Mouse (Mus musculus): ENCODE results near the gene Cfap43. TPM values are rescaled to one million over a fixed set of nuclear protein-coding genes. Genes with fewer than 3 reads are reported as not detected.

The Cfap43 gene
- under 1 TPM; 0.10 to 0.75 TPM for polyA plus RNA-seq (2017; shearing (Covaris generic))

DNA sequence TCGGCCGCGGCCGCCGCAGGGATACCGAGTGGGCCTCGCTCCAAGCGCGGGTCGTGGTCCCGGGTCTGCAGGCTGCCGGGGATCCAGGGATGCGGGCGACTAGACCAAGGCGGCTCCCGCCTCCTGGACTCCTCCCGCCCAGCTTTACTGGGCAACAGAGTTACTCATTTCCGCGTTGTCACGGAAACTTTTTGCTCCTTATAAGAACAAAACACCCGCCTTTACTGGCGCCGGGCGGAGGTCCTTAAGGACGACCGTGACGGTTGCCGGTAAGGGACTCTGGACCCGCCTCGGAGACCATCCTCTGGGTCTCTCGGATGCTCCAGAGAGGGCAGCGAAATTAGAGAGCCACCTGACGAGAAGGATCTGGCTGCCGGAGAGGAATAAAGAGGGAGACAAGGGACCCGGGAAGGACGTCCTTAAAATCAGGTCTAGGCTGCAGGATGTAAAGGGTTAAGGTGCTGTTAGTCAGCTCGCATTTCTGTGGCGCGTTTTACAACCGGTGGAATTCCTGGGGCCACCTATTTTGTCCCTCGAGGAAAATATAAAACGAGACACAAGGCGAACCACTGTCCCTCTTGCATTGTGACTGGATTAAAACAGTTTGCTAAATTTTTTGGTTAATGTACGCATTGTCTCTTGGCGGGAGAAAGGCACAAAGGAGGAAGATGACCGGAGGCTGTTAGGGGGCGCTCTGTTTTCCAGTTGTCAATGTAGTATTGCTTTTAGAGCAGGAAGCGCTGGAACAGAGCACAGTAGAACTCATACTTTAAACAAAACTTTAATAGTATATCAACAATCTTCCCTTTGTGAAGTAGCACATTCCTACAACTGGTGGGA lies at the start of gene Cfap43, which contains the start of gene Itprip:
Cfap43 (minus strand) TSS at position 162 of the 840 bp plus-strand sequence.
Itprip (minus strand) TSS at position 174 of the 840 bp plus-strand sequence.
- ATAC-seq: peak; percentile 78

DNA sequence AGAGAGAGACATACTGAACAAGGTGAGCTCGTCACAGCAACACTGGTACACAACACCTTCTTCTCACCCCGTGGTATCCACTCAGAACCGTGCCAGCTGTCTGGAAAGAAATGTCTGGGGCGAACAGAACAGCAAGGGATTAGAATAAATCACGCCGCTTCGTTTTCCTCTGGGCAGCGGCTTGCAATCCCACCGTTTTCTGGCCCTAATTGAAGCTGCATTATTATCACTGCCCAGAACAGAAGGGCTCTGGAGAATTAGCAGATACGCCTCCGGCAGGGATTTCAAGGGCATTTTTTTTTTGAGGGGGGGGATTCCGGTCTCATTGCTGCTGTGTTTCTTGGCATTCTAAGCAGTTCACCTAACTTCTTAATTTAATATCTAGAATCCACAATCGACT lies 39.1 kb upstream of the Cfap43 start:
- no peak for ATAC-seq

DNA sequence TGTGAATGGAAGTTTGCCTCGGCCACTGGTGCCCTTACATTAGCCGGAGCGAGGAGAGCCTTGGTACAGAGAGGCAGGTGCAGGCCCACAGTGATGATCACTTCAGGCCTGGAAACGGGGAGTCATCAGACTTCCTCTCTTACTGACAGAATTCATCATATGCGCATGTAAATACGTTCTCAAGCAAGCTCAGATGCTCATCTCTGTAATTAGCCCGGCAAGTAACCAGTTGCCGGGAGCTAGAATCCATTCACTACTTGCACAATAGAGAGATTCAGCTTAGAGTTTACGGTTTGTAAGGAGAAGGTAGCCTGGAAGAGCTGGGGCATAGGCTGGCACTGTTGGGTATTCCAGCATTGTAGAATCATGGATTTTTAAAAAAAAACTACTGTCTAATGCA lies 34.1 kb upstream of the Cfap43 start:
- no peak for ATAC-seq

DNA sequence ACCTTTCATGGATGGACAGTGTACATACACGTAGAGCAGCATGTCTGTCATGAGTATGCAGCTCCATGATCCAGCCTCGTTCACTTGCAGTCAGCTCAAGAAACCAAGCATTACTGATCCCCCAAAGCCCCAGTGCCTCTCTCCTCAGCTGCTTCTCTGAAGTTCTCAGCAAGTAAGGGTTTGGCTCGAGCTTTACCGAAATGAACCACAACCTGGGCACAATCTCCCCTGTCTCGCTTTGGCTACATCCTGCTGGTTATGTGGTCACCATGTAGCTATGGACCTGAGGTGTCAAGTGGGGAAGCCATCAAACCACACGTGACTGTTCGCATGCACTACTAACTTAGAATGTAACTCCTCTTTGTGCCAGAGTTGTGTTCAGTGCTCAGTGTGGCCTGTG lies 31.9 kb upstream of the Cfap43 start:
- no peak for ATAC-seq

DNA sequence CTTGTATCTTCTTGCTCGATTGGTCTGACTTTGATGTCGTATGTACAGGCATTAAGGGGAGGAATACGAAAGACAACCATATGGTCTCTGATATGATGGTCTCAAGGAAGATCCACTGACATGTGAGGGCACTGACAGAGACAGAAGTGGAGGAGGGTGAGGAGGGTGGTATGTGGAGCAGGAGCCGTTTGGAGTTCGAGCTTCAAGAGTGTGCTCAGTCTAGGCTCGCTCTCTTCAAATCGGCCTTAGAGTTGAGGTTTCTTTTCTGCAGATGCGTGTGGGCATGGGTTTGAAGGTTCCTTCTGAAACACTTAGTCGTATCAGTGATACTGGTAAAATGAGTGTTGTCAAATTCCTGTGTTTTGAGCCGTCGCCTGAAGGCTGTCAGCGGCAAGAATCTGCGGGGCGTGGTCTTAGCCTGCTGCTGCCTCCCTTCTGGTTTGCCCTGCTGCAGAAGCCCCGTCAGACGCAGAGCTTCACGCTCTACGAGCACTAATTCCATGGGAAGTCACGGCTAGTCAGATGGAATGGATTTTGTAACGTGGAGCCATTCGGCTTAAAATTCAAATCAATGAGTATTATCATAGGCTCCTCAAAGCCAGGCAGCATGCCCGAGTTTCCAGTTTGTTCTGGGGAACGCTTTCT lies 27.9 kb upstream of the Cfap43 start:
- ATAC-seq: no peak

DNA sequence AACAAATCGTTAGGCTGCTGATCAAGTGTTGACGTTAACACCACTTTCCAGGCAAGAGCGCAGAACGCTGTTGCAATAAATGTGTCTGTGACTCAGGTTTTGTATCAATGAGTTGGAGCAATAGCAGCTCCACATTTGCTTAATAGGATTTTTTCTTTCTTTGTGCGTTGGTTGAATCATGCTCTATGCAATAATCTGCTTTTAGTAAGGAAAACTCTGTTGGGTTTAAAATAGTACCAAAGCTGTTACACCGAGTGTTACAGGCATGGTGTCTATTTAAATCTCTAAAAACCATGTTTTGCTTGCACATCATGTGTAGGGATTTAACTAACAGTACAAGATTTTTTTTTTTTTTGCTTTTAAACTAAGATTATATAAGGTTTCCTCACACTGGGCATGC lies 20.3 kb upstream of the Cfap43 start:
- ATAC-seq: no peak

DNA sequence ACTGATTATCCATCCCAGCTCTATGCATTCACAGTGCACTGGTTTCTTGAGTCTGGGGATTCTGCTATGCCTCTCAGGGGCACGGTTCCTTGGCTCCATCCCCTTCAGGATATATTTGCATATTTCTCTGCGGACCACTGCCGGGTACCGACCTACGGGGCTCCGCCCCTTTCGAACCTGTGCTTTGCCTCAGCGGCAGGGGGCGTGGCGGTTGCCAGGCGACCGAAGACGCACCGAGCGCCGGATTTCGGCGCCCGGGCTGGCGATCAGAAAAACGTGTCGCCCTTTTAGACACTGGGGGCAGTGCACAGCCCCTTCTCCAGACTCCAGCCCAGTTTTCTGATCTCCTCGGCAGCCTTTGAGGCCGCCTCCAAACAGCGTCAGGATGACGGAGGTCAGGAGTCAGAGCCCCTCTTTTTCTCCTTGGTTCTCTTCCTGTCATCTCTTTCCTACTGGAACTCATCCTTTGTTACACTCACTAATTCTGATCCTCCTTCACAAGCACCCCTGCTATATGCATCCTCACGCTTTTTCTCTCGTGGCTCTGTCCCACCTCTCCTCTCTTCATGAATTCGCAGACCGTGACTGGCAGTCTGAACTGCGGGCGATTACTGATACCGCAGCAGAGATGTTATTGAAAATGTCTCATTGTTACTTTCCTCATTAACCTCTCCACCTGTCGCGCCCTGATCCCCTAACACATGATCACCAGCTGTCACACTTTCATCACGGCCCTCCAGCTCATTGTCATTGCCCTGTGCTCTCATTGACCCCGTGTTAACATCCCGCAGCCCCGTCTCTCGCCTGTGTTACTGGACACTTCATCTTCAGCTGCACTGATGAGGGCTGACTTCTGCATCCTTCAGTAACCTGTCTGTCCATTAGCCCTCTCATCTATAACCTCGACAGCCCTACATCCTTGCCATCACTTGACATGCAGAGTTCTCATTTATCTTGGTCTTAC lies 18.6 kb upstream of the Cfap43 start, which contains the start of gene Cfap58:
Cfap58 (plus strand) TSS at position 233 of the 964 bp plus-strand sequence.
- peak; percentile 93 for ATAC-seq

DNA sequence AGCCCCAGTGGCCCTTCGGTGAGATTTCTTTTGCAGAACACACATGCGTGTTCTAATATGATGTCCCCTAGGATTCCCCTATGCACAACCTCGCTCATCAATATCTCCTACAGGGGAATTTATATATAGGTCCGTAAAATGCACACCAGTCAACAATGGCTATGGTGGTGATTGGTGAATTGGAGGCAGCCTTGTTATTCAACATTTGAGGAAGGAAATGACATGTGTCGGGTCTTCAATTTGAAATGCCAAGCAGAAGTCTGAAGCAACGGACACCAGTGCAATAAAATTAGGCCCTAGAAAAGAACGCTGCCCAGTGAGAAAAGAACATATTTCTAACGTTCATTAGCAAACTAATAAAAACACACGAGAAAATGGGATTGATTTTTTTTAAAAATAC lies 17.9 kb upstream of the Cfap43 start:
- ATAC-seq: no peak

DNA sequence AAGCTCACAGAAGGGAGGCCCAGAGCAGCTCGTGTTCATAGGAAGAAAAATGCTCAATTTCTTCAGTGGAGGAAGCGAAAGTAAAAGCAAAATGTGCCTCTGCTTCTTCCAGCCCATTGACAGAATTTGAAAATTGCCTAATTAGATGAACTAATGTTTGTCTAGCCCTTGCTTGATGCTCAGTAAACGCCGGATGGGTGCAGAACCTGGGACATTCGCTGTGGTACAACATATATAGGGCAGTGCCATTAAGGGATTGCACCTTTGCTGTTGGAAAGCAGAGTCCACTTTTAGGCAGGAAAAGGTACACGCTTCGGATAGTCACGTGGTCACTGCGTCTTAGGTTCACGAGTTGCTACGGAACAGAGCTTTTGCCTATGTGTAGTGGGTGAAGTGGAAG lies 17.4 kb upstream of the Cfap43 start:
- ATAC-seq: peak; percentile 24

DNA sequence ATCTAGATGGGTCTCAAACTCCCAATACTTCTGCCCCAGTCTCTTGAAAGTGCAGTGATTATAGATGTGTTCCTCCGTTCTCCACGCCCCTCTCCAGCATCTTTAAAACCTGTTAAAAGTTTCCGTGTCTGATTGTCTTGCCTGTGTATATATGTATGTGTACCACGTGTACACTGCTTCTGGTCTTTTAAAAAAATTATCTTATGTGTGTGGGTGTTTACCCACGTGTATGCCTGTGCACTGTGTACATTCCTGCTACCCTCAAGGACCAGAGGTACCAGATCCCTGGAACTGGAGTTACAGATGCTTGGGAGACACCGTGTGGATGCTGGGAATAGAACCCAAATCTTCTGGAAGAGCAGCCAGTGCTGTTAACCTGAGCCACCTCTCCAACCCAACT lies 16.4 kb upstream of the Cfap43 start:
- ATAC-seq: no peak

DNA sequence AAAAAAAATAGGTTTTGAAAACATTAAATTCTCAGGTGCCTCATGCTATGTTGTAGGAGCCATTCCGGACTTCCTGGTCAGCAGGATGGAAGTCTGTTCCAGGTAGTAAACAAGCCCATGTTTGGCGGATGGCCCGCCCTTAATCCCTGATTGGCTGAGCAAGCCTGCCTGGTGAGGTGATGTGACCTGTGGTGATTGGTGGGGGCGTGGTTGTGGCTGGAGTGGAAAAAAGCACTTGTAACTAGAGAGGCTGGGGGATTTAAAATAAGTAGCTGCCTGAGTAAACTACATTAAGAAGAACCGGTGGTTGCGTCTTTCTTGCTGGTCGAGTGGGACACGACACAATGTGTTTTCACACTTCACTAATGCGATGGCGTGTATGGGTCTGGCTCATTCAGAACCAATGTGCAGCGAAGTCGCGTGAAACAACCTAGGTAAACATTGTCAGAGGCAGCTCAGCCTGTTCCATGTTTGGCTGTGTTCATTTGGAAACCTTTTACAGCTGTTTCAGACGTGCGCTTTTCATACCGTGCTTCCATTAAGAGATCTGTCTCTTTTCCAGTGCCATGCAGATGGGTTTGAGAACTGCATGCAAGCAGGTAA lies 15.7 kb upstream of the Cfap43 start:
- ATAC-seq: no peak

DNA sequence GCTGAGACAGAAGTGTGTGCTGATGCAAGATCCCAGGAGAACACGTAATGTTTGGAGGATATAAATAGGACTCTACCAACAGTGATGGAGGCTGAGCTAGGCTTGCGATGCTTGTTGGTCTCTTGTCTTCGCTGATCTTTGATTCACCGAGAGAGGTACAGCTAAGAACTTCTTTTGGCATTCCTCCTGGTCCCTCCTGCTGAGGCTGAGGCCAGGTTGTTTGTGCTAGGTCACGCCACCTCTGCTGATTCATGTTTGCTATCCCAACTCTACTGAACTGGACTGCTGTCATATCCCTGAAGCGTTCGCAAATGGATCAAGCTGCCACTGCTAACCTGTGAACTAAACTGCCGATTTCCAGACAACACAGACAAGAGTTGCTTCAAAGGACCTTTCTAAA lies 15.1 kb upstream of the Cfap43 start:
- no peak for ATAC-seq

DNA sequence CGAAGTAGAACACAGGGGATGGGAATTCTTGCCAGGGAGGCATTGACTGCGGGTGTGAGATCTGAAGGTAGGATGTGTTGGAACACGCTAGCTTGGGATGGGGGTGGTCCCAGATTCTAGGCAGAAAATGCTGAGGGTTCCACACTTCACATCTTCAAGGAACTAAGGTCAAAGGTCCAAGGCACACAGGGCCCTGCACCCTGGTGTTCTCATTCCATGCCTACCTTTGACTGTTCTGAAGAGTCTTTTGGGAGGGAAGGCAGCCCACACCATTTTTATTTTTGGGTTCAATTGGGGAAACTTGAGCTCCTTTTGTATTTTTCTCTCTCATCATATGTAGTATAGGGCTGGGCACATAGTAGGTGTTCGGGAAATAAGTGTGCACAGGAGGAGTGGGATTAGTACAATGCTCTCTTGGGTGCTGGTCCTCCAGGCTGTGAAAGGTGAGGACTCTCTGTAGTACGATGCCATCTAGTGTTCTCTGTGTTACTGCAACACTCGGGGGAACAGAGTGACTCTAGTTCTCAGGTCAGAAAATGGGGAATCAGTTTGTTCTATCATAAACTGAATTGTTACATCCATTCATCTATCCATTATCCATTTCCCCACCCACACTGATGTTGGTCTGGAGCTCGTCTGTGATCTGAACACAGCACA lies 13.0 kb upstream of the Cfap43 start:
- ATAC-seq: peak; percentile 90

DNA sequence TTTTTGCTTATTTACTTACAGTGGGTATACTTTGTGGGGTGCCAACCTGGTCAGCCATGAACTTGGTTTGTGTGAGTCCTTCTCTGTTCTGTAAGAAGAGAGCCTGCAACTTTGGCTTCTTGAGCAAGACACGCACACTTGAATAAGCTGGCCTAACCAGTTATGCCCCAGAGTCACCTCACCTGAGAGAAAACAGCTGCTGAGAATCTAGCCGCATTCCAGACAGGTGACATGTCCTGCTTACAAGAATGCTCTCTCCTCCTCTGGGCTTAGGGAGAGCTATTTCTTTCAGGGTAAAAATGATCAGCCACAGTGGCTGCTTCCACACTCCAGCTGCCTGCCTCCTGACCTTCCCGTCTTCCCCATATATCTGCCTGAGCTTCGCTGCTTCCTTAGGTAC lies 10.0 kb upstream of the Cfap43 start:
- no peak for ATAC-seq

DNA sequence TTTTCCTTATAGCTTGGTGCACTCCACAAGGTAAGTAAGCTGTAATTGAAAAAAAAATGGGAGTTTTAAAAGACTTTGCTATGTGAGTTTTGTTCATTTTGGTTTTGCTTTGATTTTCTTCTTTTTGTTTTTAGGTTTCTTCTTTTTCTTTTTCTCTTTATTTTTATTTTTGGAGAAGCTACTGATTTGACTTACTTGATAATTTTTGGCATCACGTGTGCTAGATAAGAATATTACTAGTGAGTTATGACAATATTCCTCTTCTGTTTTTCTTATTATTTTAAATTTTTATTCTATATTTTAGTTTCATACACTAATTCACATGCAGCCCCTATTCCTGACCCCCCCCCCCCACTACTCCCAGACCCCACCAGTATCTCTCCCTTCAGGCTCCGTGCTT lies 7.9 kb upstream of the Cfap43 start:
- ATAC-seq: no peak

DNA sequence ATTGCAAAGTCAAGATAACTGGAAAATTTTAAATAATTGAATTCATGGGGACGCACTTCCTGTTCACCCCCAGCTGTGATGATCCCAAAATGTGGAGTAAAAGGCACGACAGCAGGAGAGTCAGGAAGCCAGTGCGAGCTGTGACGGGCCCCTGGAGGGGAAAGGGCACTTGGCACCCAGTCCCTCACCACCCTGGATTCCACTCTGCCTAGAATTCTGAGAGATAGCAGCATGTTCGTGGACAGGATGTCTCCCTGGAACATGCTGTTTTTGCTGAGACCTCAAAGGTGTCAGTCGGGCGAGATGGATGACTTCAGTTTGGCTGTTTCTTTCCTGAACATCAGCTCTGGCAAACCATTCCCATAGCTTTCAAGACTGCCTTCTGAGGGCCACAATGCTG lies 6.7 kb upstream of the Cfap43 start:
- ATAC-seq: no peak

DNA sequence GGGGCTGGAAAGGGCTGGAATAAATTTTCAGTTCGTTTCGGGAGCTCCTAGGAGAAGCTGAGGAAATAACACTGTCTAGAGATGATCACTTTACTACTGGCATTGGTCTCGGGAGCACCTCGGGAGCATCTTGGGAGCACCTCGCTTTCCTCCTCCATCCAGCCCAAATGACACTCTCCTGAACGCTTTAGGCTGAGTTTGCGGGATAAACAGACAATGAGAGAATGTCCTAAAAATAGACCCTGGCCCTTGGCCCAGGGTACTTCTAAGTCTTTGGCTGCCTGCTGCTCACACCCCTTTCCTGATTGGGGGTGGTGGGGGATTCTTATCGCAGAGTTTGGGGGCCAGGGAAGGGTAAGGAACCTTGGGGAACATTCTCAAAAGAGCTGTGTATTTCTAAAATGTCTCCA lies 884 bp upstream of the Cfap43 start:
- ATAC-seq: no peak

DNA sequence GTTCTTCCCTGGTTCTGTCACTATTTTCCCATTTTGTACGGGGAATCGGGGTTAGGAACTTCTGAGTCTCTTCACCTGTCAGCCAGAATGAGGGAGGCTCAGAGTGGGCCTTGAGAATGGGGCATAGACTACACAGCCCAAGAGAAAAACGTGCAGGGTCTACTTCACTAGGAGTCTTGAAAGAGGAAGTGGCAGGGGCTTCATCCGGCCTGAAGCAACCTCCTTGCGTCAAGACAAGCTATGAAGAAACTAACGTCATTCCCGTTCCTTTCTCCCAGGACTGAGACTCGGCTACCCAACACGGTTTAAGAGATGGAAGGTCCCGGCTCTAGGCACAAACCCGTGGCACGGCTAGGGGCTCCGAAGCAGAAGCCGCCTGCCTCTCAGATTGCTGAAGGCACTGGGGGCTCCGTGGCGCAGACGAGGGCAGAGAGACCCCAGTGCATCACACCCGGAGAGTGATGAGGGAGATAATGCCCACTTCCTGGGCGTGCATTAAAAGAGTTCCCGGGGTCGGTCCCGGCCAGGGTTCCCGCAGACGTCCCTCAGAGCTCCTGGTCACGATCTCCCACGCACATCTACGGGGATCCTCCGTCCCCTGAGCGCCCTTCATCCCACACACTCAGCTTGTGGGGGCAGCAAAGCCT lies 509 bp downstream of the Cfap43 start:
- ATAC-seq: peak; percentile 40

DNA sequence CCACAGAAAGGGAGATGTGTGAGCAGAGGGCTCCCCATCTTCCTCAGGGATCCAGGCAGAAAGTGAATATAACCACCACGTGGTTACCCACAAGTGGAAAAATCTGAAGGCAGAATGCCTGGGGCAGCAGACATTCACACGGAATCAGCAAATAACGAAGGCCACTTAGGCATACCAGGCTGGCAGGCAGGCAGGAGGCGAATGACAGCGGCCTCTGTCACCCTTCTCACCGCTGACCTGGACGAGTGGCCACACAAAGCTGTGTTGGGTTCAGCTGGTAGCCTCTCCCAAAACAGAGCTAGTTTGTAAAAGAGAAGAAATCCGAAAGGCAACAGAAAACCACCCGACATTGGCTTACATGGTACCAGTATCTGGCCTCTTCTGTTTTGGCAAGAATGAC lies 1.1 kb downstream of the Cfap43 start:
- ATAC-seq: no peak

DNA sequence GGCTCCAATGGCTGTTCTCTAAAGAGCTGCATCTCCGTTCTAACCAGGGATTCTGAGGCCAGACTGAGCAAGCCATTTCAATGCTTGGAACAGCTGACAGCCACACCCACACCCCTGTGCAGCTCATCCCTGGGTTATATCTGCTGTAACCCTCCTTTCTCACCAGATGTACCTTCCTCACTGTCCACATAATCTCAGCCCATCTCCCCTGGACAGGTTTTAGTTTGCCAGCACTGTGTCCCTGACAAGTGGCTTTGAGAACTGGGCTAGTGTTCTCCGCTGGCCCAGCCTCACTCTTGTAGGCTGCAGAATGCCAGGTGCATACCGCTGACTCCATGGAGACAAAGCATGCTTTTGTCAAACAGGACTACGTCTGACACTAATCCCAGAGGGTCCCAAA lies 1.7 kb downstream of the Cfap43 start:
- no peak for ATAC-seq

DNA sequence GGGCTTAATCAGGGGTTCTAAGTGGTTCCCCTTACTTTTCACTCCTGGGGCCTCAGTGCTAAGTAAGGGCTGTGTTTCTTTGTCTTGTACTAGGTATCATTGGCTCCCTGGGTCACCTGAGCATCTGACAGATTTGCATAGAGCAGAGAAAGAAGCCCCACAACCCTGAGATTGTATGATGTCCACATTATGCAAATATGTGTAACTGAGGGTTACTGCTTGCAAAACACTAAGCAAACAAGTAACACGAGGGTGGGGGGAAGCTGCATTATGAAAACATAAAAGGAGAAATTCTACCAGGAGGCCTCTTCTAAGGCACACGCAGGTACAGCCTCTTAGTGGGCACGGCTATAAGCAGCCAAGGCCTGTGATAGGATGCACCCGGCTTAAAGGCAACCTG lies 3.8 kb downstream of the Cfap43 start:
- peak; percentile 24 for ATAC-seq
